Mouse (Mus musculus): ENCODE measurements around the gene Gpx1. TPM values are rescaled to one million over a fixed set of nuclear protein-coding genes. Genes with fewer than 3 reads are reported as not detected.

Gene Gpx1
- total RNA-seq, 4 experiments from 2014 or later = 524 to 812 (median 629) TPM

Other genes with a start within 250 kb of the Gpx1 start
- gene Apeh, start 244.3 kb upstream of the Gpx1 start, total RNA-seq (2022) = 100 to 1,000 TPM; 104 to 125 (median 109) TPM
- gene Bsn, start 148.5 kb upstream of the Gpx1 start, total RNA-seq (2022) = 1 to 10 TPM; 3.7 to 6.8 (median 6.4) TPM
- gene Dag1, start 74.9 kb upstream of the Gpx1 start, total RNA-seq (2022) = 100 to 1,000 TPM; 134 to 165 (median 148) TPM
- gene Nicn1, start 48.5 kb upstream of the Gpx1 start, total RNA-seq (2022) = 10 to 100 TPM; 29.5 to 49.1 (median 41.4) TPM
- gene Amt, start 42.0 kb upstream of the Gpx1 start, total RNA-seq (2022) = 10 to 100 TPM in 2 of 4 experiments, 1 to 10 TPM in 2; 3.8 to 10.9 (median 7.1) TPM
- gene Rhoa, start 32.8 kb upstream of the Gpx1 start, total RNA-seq (2022) = 100 to 1,000 TPM; 307 to 342 (median 321) TPM
- gene Tcta, start 32.7 kb upstream of the Gpx1 start, total RNA-seq (2022) = 10 to 100 TPM; 56.0 to 68.0 (median 62.2) TPM
- gene Usp4, start 8.9 kb downstream of the Gpx1 start, total RNA-seq (2022) = 100 to 1,000 TPM; 124 to 152 (median 132) TPM
- gene 1700102P08Rik, start 53.9 kb downstream of the Gpx1 start, total RNA-seq (2022) = 1 to 10 TPM in 3 of 4 experiments, under 1 TPM in 1; 0.96 to 1.6 (median 1.3) TPM
- gene Ccdc36, start 89.6 kb downstream of the Gpx1 start, total RNA-seq (2022) = under 1 TPM in 1 of 4 experiments, not detected in 3; 0.10 TPM
- not detected for gene BC048562, start 97.6 kb downstream of the Gpx1 start, total RNA-seq (2022)
- gene Ccdc71, start 121.6 kb downstream of the Gpx1 start, total RNA-seq (2022) = 10 to 100 TPM; 46.6 to 56.5 (median 52.7) TPM
- gene Klhdc8b, start 122.7 kb downstream of the Gpx1 start, total RNA-seq (2022) = 10 to 100 TPM; 19.7 to 48.3 (median 33.1) TPM
- 100 to 1,000 TPM; 117 to 175 (median 152) TPM for gene Lamb2, start 140.8 kb downstream of the Gpx1 start, total RNA-seq (2022)
- 100 to 1,000 TPM; 239 to 312 (median 257) TPM for gene Usp19, start 151.7 kb downstream of the Gpx1 start, total RNA-seq (2022)
- gene Qars, start 168.8 kb downstream of the Gpx1 start, total RNA-seq (2022) = 100 to 1,000 TPM; 181 to 239 (median 220) TPM
- gene Qrich1, start 177.9 kb downstream of the Gpx1 start, total RNA-seq (2022) = 100 to 1,000 TPM; 131 to 151 (median 139) TPM
- gene Impdh2, start 221.4 kb downstream of the Gpx1 start, total RNA-seq (2022) = 10 to 100 TPM; 59.9 to 88.8 (median 73.5) TPM
- 10 to 100 TPM; 60.1 to 76.1 (median 70.8) TPM for gene Ndufaf3, start 228.5 kb downstream of the Gpx1 start, total RNA-seq (2022)
- 10 to 100 TPM; 72.5 to 99.3 (median 83.0) TPM for gene Dalrd3, start 231.0 kb downstream of the Gpx1 start, total RNA-seq (2022)
- 100 to 1,000 TPM; 115 to 182 (median 165) TPM for gene Wdr6, start 239.8 kb downstream of the Gpx1 start, total RNA-seq (2022)